Mouse (Mus musculus): Measurements from ENCODE around the gene Prr14. TPM values are rescaled to one million over a fixed set of nuclear protein-coding genes. Genes with fewer than 3 reads are reported as not detected.
A peak's percentile ranks its signal among the peaks of the same experiment; 100 is the strongest.
"Not testable (repeated sequence)": the region's sequence is repeated elsewhere in the genome, so short reads cannot be mapped to it uniquely, and the experiment has no call there.

Gene Prr14
- polyA plus RNA-seq, 1 experiment from 2014 or later: 16.0 TPM

DNA sequence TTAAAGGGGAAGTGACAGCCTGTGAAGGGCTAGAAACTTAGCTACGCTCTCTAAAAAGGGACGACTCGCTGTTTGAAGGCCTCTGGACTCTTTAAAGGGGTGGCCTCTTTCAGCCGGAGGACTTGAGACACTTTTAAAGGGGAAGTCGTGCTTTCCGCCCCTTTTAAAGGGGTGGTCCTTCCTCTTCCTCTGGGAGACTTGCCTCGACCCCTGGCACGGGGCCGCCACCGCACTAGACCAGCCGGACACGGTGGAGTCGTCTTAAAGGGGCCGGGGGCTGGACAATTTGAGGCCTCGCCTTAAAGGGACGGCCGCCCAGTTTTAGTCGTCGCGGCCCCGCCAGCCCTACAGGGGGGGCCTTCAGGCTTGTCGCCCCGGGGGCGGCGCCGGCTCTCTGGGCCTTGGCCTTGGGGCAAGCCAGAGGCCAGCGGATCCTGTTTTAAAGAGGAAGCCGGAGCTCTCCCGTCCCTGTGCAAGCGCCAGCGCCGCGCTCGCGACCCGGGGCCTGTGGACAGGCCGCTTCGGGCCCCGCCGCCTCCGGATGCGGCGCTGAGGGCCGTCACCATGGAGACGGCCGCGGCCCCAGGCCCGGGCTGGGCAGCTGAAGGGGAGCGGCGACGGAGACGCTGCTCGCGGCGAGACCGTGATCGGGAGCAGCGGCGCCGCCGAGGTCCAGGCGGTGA lies 19.4 kb downstream of the Prr14 start, which contains the start of gene Fbrs:
Gene Fbrs (plus strand): TSS at position 565 of the 683 bp plus-strand sequence.
- peaks cover 54% of the 10 kb centered on the region for H3K36me3 ChIP-seq (replicated peaks; ENCODE audit: insufficient read depth, low read length)
- WGBS (ENCODE audit: insufficient replicate concordance): under 1% methylated on average over 55 of the region's 62 CpGs

GRCm38 (mm10) chr7:127479318-127480225 lies 20.2 kb downstream of the Prr14 start:
- WGBS (ENCODE audit: insufficient replicate concordance): 3% methylated on average over 47 of the region's 48 CpGs
- ATAC-seq: no peak
- TF ChIP-seq CTCF (IDR thresholded peaks at IDR 0.05; ENCODE audit: low read depth) (no peak), EP300 (IDR thresholded peaks at IDR 0.05; ENCODE audit: low read depth) (no peak)
- peak overlapping the region; percentile 78 for H3K4me2 ChIP-seq (ENCODE audit: low read depth, low read length)
- peak overlapping the region; percentile 97 for H3K4me3 ChIP-seq (ENCODE audit: low read depth, low read length)
- H3K9me3 ChIP-seq (ENCODE audit: low read length): no peaks in the 10 kb centered on the region
- peak overlapping the region; percentile 96 for H3K9ac ChIP-seq (replicated peaks)
- DNase-seq: peak; percentile 28
- no peaks in the 10 kb centered on the region for H3K27me3 ChIP-seq (ENCODE audit: insufficient read depth, low read length)
- H3K36me3 ChIP-seq (replicated peaks; ENCODE audit: insufficient read depth, low read length): peaks cover 54% of the 10 kb centered on the region
- peak overlapping the region; percentile 95 for H3K27ac ChIP-seq (ENCODE audit: low read depth)
- H3K4me1 ChIP-seq (ENCODE audit: insufficient read depth): peaks cover 26% of the 10 kb centered on the region

More for the DNA sequence above, 19.4 kb downstream of the Prr14 start, which contains the start of gene Fbrs:
- TF ChIP-seq EP300 (IDR thresholded peaks at IDR 0.05; ENCODE audit: low read depth) (peak; percentile 1; the same call in 1 of the 2 replicates), CTCF (IDR thresholded peaks at IDR 0.05; ENCODE audit: low read depth) (peak; percentile 25)
- ATAC-seq: peak; percentile 58
- Histone ChIP-seq H3K4me2 (ENCODE audit: low read depth, low read length) (peak within 1 kb of the TSS; percentile 78), H3K9me3 (ENCODE audit: low read length) (no peaks in the 10 kb centered on the region), H3K9ac (replicated peaks) (peak within 1 kb of the TSS; percentile 96), H3K27ac (ENCODE audit: low read depth) (peak within 1 kb of the TSS; percentile 95), H3K27me3 (ENCODE audit: insufficient read depth, low read length) (no peaks in the 10 kb centered on the region), H3K4me1 (ENCODE audit: insufficient read depth) (peaks cover 26% of the 10 kb centered on the region), H3K4me3 (ENCODE audit: low read depth, low read length) (peak within 1 kb of the TSS; percentile 97)
- DNase-seq: peak; percentile 90

DNA sequence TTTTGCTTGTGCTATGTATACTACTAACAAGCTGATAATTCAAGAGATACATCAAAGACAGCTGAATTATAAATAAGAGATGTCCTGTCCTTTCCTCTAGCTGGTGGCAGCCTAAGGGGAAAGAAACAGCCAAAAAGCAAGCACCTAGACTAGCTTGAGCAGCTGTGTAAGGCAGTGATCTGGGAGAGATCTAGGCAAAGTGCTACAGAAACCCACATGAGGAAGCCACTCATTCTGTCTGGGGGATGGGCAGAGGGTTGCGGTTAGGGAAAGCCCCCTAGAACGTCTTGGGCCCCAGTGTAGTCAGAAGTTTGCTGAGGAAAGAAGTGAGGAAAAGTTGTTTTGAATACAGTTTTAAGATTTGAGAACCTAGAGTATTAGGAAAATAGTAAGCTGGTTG lies 20.9 kb downstream of the Prr14 start:
- peak; percentile 41 for DNase-seq
- Histone ChIP-seq H3K4me1 (ENCODE audit: insufficient read depth) (peaks cover 26% of the 10 kb centered on the region), H3K36me3 (replicated peaks; ENCODE audit: insufficient read depth, low read length) (peaks cover 54% of the 10 kb centered on the region)

GRCm38 (mm10) chr7:127485416-127485815 lies 26.0 kb downstream of the Prr14 start:
- no peak overlapping the region for H3K9ac ChIP-seq (replicated peaks)
- ATAC-seq (no peak), DNase-seq (no peak)
- H3K27me3 ChIP-seq (ENCODE audit: insufficient read depth, low read length): no peaks in the 10 kb centered on the region
- WGBS (ENCODE audit: insufficient replicate concordance): 87% methylated on average over 5 of the region's 5 CpGs
- H3K4me2 ChIP-seq (ENCODE audit: low read depth, low read length): no peak overlapping the region
- TF ChIP-seq EP300 (IDR thresholded peaks at IDR 0.05; ENCODE audit: low read depth) (no peak), CTCF (IDR thresholded peaks at IDR 0.05; ENCODE audit: low read depth) (0 out of 2 replicates have a peak, but pooled peaks have one; percentile 0)
- H3K36me3 ChIP-seq (replicated peaks; ENCODE audit: insufficient read depth, low read length): peaks cover 85% of the 10 kb centered on the region
- H3K4me1 ChIP-seq (ENCODE audit: insufficient read depth): peaks cover 12% of the 10 kb centered on the region
- no peaks in the 10 kb centered on the region for H3K9me3 ChIP-seq (ENCODE audit: low read length)
- no peak overlapping the region for H3K4me3 ChIP-seq (ENCODE audit: low read depth, low read length)
- no peak overlapping the region for H3K27ac ChIP-seq (ENCODE audit: low read depth)

More for the DNA sequence above, 20.9 kb downstream of the Prr14 start:
- ATAC-seq: no peak
- peak overlapping the region; percentile 78 for H3K4me2 ChIP-seq (ENCODE audit: low read depth, low read length)
- TF ChIP-seq CTCF (IDR thresholded peaks at IDR 0.05; ENCODE audit: low read depth): no peak
- TF ChIP-seq EP300 (IDR thresholded peaks at IDR 0.05; ENCODE audit: low read depth): no peak
- H3K27me3 ChIP-seq (ENCODE audit: insufficient read depth, low read length): no peaks in the 10 kb centered on the region
- no peak overlapping the region for H3K27ac ChIP-seq (ENCODE audit: low read depth)
- peak overlapping the region; percentile 97 for H3K4me3 ChIP-seq (ENCODE audit: low read depth, low read length)
- no peaks in the 10 kb centered on the region for H3K9me3 ChIP-seq (ENCODE audit: low read length)
- 14% methylated on average over 2 of the region's 2 CpGs for WGBS (ENCODE audit: insufficient replicate concordance)
- H3K9ac ChIP-seq (replicated peaks): peak overlapping the region; percentile 96; the same call in 1 of the 2 replicates

GRCm38 (mm10) chr7:127488364-127488763 lies 29.0 kb downstream of the Prr14 start:
- H3K27me3 ChIP-seq (ENCODE audit: insufficient read depth, low read length); H3K4me2 ChIP-seq (ENCODE audit: low read depth, low read length); ATAC-seq; H3K9ac ChIP-seq (replicated peaks); H3K9me3 ChIP-seq (ENCODE audit: low read length); H3K4me1 ChIP-seq (ENCODE audit: insufficient read depth); DNase-seq; H3K27ac ChIP-seq (ENCODE audit: low read depth); H3K4me3 ChIP-seq (ENCODE audit: low read depth, low read length): not testable (repeated sequence)
- 81% methylated on average over 4 of the region's 5 CpGs for WGBS (ENCODE audit: insufficient replicate concordance)
- peaks cover 86% of the 10 kb centered on the region for H3K36me3 ChIP-seq (replicated peaks; ENCODE audit: insufficient read depth, low read length)

DNA sequence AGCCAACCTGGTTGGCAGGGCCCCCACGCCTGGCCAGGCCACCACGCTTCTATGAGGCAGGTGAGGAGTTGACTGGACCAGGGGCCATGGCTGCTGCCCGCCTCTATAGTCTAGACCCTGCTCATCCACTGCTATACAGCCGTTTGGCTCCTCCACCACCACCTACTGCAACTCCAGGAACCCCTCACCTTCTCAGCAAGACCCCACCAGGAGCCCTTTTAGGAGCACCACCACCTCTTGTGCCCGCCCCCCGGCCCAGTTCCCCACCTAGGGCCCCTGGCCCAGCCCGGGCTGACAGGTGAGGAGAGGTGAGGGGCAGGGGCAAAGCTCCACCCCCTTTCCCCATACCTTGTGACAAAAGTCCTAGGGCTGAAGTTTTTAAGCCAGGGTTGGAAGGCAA lies 30.6 kb downstream of the Prr14 start:
- no peak for TF ChIP-seq CTCF (IDR thresholded peaks at IDR 0.05; ENCODE audit: low read depth)
- no peak for TF ChIP-seq EP300 (IDR thresholded peaks at IDR 0.05; ENCODE audit: low read depth)
- WGBS (ENCODE audit: insufficient replicate concordance): 94% methylated on average over 7 of the region's 7 CpGs
- ATAC-seq: peak; percentile 48; the same call in 1 of the 2 replicates
- H3K4me2 ChIP-seq (ENCODE audit: low read depth, low read length): no peak overlapping the region
- no peaks in the 10 kb centered on the region for H3K27me3 ChIP-seq (ENCODE audit: insufficient read depth, low read length)
- no peak overlapping the region for H3K27ac ChIP-seq (ENCODE audit: low read depth)
- H3K36me3 ChIP-seq (replicated peaks; ENCODE audit: insufficient read depth, low read length): peaks cover 75% of the 10 kb centered on the region
- no peak overlapping the region for H3K4me3 ChIP-seq (ENCODE audit: low read depth, low read length)
- no peak overlapping the region for H3K9ac ChIP-seq (replicated peaks)
- H3K9me3 ChIP-seq (ENCODE audit: low read length): no peaks in the 10 kb centered on the region
- no peaks in the 10 kb centered on the region for H3K4me1 ChIP-seq (ENCODE audit: insufficient read depth)
- no peak for DNase-seq

Measured in liver, postnatal 0 days (tissue).